Mouse (Mus musculus) lung, postnatal 0 days (tissue): Measurements from ENCODE around the gene Gm20388.

Experiments used
- CTCF ChIP-seq: IDR thresholded peaks from 2 replicates; pipeline ENCODE4 v1.5.1; 2016; ENCODE audit warnings: antibody characterized with exemption, mild to moderate bottlenecking
- EP300 ChIP-seq: IDR thresholded peaks from 2 replicates; pipeline ENCODE4 v1.6.1; 2016; ENCODE audit warnings: antibody characterized with exemption, mild to moderate bottlenecking, control low read depth

GRCm38 (mm10) chr8:121127291-121127701, 1216.7 kb downstream of the Gm20388 start:
- no peak for TF ChIP-seq CTCF
- TF ChIP-seq EP300: peak; percentile 73
